Mouse (Mus musculus) hindlimb bud, embryonic 11.5 days (tissue): ENCODE measurements around the gene Tcf7.

Source experiments
- DNase-seq: peaks from one replicate; pipeline ENCODE4 v3.0.0-alpha.2; 2012; ENCODE audit warnings: low read depth, low spot score; ENCODE audit errors: extremely low spot score

Tcf7 gene

GRCm38 (mm10) chr11:52268104-52268835 is 14.5 kb downstream of the Tcf7 start:
- DNase-seq, result no peak

GRCm38 (mm10) chr11:52267271-52267670 is 15.5 kb downstream of the Tcf7 start:
- DNase-seq, result no peak

GRCm38 (mm10) chr11:52265616-52266307 is 17.1 kb downstream of the Tcf7 start:
- no peak for DNase-seq

- DNase-seq, result no peak
Observed at GRCm38 (mm10) chr11:52264871-52265270, 17.9 kb downstream of the Tcf7 start.

GRCm38 (mm10) chr11:52262338-52262737 is 20.5 kb downstream of the Tcf7 start:
- no peak for DNase-seq

GRCm38 (mm10) chr11:52261937-52262336 is 20.9 kb downstream of the Tcf7 start:
- no peak for DNase-seq

- no peak for DNase-seq
Observed at GRCm38 (mm10) chr11:52260878-52261277, 21.9 kb downstream of the Tcf7 start.

- no peak for DNase-seq
Observed at GRCm38 (mm10) chr11:52258711-52259110, 24.1 kb downstream of the Tcf7 start.

GRCm38 (mm10) chr11:52257376-52257775 is 25.4 kb downstream of the Tcf7 start:
- no peak for DNase-seq

- DNase-seq, result no peak
Observed at GRCm38 (mm10) chr11:52255077-52255476, 27.7 kb downstream of the Tcf7 start.

GRCm38 (mm10) chr11:52253674-52254375 is 29.0 kb downstream of the Tcf7 start:
- peak; percentile 37 for DNase-seq

GRCm38 (mm10) chr11:52252692-52253091 is 30.1 kb downstream of the Tcf7 start:
- DNase-seq, result no peak

GRCm38 (mm10) chr11:52251770-52252169 is 31.0 kb downstream of the Tcf7 start:
- no peak for DNase-seq

GRCm38 (mm10) chr11:52249452-52249851 is 33.4 kb downstream of the Tcf7 start:
- no peak for DNase-seq

GRCm38 (mm10) chr11:52240898-52241542 is 41.8 kb downstream of the Tcf7 start:
- no peak for DNase-seq

- DNase-seq, result no peak
Observed at GRCm38 (mm10) chr11:52234509-52234908, 48.3 kb downstream of the Tcf7 start.

GRCm38 (mm10) chr11:52233906-52234305 is 48.9 kb downstream of the Tcf7 start:
- no peak for DNase-seq

GRCm38 (mm10) chr11:52233043-52233653 is 49.7 kb downstream of the Tcf7 start:
- DNase-seq, result no peak

- DNase-seq, result peak; percentile 73
Observed at GRCm38 (mm10) chr11:52231606-52232541, 50.9 kb downstream of the Tcf7 start, which contains the start of gene Skp1a. Gene Skp1a (plus strand): TSS chr11:52231995.

- DNase-seq, result no peak
Observed at GRCm38 (mm10) chr11:52230694-52231093, 52.1 kb downstream of the Tcf7 start.
